In the genomic region with DNA sequence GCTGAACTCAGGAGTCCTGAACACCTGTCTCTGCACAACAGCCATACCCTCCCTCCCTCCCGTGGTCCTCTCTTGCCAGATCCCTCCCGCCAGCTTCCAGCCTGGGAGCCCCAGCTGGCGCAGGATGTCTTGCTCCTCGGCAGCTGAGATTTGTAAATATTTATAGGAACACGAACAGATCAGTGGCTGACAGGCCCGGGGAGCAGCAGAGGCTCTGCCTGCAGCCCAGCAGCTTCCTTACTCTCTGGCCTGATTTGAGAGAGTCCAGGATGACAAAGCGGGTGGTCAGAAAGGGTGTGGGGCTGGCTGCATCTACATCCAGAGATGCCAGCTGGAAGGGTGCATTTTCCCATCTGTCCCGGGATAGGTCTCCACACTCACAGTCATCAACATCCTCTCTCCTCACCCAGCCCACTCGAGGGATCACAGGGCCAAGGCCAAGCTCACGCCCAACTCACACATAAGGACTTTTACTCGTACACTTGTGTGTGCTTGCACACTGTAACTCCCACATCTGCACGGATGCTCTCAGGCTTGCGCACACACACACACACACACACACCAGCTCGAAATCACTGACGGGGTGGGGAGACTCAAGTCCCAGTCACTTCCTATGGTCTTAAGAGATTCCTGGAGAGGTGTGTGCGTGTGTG, we compare ENCODE assay signal across 11 mouse cellular contexts. TPM values are rescaled to one million over a fixed set of nuclear protein-coding genes. Genes with fewer than 3 reads are reported as not detected.
DNase-seq lines count a peak whose midpoint lies in the region; ATAC-seq and TF ChIP-seq lines count a peak whose summit lies in the region.
"Had no signal": no experiment of that assay in that cellular context is flagged by ENCODE, and none has a peak within 500 bp of the region (broad histone marks: within the 10 kb centered on the region; RNA-seq: fewer than 3 reads in every experiment).

No protein-coding gene starts in this region.

- no peak overlapping the region for H3K27ac ChIP-seq in kidney, adult 2 months (ENCODE audit: insufficient read depth, low read depth, low read length)
- peak overlapping the region; percentile 7; the same call in 1 of the 2 replicates for H3K27ac ChIP-seq in forebrain, embryonic 13.5 days
- H3K27ac ChIP-seq in hindbrain, embryonic 16.5 days (ENCODE audit: low read depth, low read length): no peak overlapping the region

- peak; percentile 31 for DNase-seq in kidney, postnatal 10 days
- no peak for DNase-seq in kidney, adult 2 months
- DNase-seq in layer of hippocampus, adult 8-10 months (ENCODE audit: low spot score in 2 of 2): no peak
- no peak for DNase-seq in layer of hippocampus, adult 9-10 months (ENCODE audit: low spot score)
- no peak for DNase-seq in spleen, adult 18-20 months

- no peak overlapping the region for H3K4me3 ChIP-seq in kidney, adult 2 months (ENCODE audit: insufficient read depth, low read depth, low read length)
- no peak overlapping the region for H3K4me3 ChIP-seq in forebrain, embryonic 13.5 days
- H3K4me3 ChIP-seq in hindbrain, embryonic 16.5 days (ENCODE audit: low read length): no peak overlapping the region
- H3K4me3 ChIP-seq in myocyte: no peak overlapping the region

- TF ChIP-seq POLR2A in kidney, adult 2 months (IDR thresholded peaks at IDR 0.05; ENCODE audit: low read depth, low read length): no peak
- no peak for TF ChIP-seq POLR2A in myocyte (IDR thresholded peaks at IDR 0.05; ENCODE audit: insufficient read length, low read depth)

- no peaks in the 10 kb centered on the region for H3K4me1 ChIP-seq in kidney, adult 2 months (ENCODE audit: control insufficient read depth, insufficient read depth, low read length)
- H3K4me1 ChIP-seq in forebrain, embryonic 13.5 days: peaks cover 32% of the 10 kb centered on the region
- H3K4me1 ChIP-seq in hindbrain, embryonic 16.5 days (ENCODE audit: control insufficient read depth, insufficient read depth, low read depth, low read length): peaks cover 5% of the 10 kb centered on the region

- H3K9me3 ChIP-seq in forebrain, embryonic 13.5 days (replicated peaks): no peaks in the 10 kb centered on the region
- H3K9me3 ChIP-seq in hindbrain, embryonic 16.5 days (ENCODE audit: control insufficient read depth, low read length): no peaks in the 10 kb centered on the region
- H3K9me3 ChIP-seq: G1E had no signal

- H3K27me3 ChIP-seq in kidney, adult 2 months (replicated peaks; ENCODE audit: control insufficient read depth, insufficient read depth, low read length): no peaks in the 10 kb centered on the region
- no peaks in the 10 kb centered on the region for H3K27me3 ChIP-seq in forebrain, embryonic 13.5 days
- peaks cover 4% of the 10 kb centered on the region; the same call in 1 of the 2 replicates for H3K27me3 ChIP-seq in hindbrain, embryonic 16.5 days (replicated peaks; ENCODE audit: control insufficient read depth, insufficient read depth, low read length)
- no peaks in the 10 kb centered on the region for H3K27me3 ChIP-seq in myocyte (ENCODE audit: control insufficient read depth, insufficient read depth, insufficient read length)

- no peak for ATAC-seq in forebrain, embryonic 13.5 days
- peak; percentile 30; the same call in 1 of the 2 replicates for ATAC-seq in hindbrain, embryonic 16.5 days

- TF ChIP-seq CTCF in kidney, adult 2 months (conservative IDR thresholded peaks at IDR 0.05; ENCODE audit: insufficient read depth, insufficient read length, low read depth, low read length): no peak

- no peak overlapping the region for H3K4me2 ChIP-seq in forebrain, embryonic 13.5 days
- no peak overlapping the region for H3K4me2 ChIP-seq in hindbrain, embryonic 16.5 days (ENCODE audit: low read length)
- H3K4me2 ChIP-seq in myocyte (ENCODE audit: low read depth): peak overlapping the region; percentile 16

- no peaks in the 10 kb centered on the region for H3K79me2 ChIP-seq in myocyte (ENCODE audit: control insufficient read depth, insufficient read depth)

- no peak overlapping the region for H3ac ChIP-seq in myocyte (ENCODE audit: control insufficient read depth, insufficient read length)

- H3K36me3 ChIP-seq in kidney, adult 2 months (ENCODE audit: control insufficient read depth, insufficient read depth, low read length): no peaks in the 10 kb centered on the region
- H3K36me3 ChIP-seq in forebrain, embryonic 13.5 days (ENCODE audit: poor library complexity, severe bottlenecking): no peaks in the 10 kb centered on the region
- no peaks in the 10 kb centered on the region for H3K36me3 ChIP-seq in hindbrain, embryonic 16.5 days (ENCODE audit: control insufficient read depth, insufficient read depth, low read length)
- no peaks in the 10 kb centered on the region for H3K36me3 ChIP-seq in myocyte (ENCODE audit: control insufficient read depth, insufficient read depth)
- H3K36me3 ChIP-seq: G1E had no signal

- WGBS in kidney, adult 2 months: 61% methylated on average over 16 of the region's 16 CpGs
- WGBS in forebrain, embryonic 13.5 days: 62% methylated on average over 16 of the region's 16 CpGs
- 42% methylated on average over 16 of the region's 16 CpGs for WGBS in hindbrain, embryonic 16.5 days

- H3K9ac ChIP-seq in forebrain, embryonic 13.5 days: 0 out of 2 replicates have a peak overlapping the region, but pooled peaks have one; percentile 23
- H3K9ac ChIP-seq in hindbrain, embryonic 16.5 days (ENCODE audit: low read depth, low read length): no peak overlapping the region

TF ChIP-seq in myocyte, 11 proteins besides CTCF, POLR2A, EP300 and RAD21:
- TF ChIP-seq POLR2AphosphoS2 (IDR thresholded peaks at IDR 0.05; ENCODE audit: insufficient read length, low read depth) (no peak), USF1 (IDR thresholded peaks at IDR 0.05; ENCODE audit: low read depth) (no peak), E2F4 (IDR thresholded peaks at IDR 0.05; ENCODE audit: insufficient read depth) (no peak), MYOD1 (IDR thresholded peaks at IDR 0.05; ENCODE audit: control insufficient read depth in 1 of 3, insufficient read length in 2 of 3, low read depth in 2 of 3) (peak; percentile 50 to 81 (median 73)), TCF3 (IDR thresholded peaks at IDR 0.05; ENCODE audit: insufficient read length, low read depth) (no peak), TCF12 (IDR thresholded peaks at IDR 0.05; ENCODE audit: insufficient read depth, poor library complexity, severe bottlenecking) (no peak), MYOG (IDR thresholded peaks at IDR 0.05; ENCODE audit: control insufficient read depth in 1 of 3, insufficient read depth in 1 of 3, insufficient read length in 2 of 3, low read depth in 2 of 3) (peak in 2 of 3 experiments; percentile 37 to 60), CEBPB (IDR thresholded peaks at IDR 0.05; ENCODE audit: insufficient read depth, poor library complexity, severe bottlenecking) (no peak), MAX (IDR thresholded peaks at IDR 0.05; ENCODE audit: low read depth) (no peak), REST (IDR thresholded peaks at IDR 0.05; ENCODE audit: insufficient read depth, insufficient read length) (no peak), SRF (IDR thresholded peaks at IDR 0.05; ENCODE audit: control insufficient read depth, insufficient read length, low read depth) (no peak)

RNA-seq across cellular contexts. Expression of a gene that starts 10.6 kb away (rescaled TPM):
- polyA plus RNA-seq in kidney, adult 2 months (2012; rRNA removed): 0.38 and 0.39 TPM in 2 replicates
- polyA plus RNA-seq in forebrain, embryonic 13.5 days (2015; fragmentation: Nextera tagmentation; extraction: Ambion mirVana): 1.4 and 1.5 TPM in 2 replicates
- polyA plus RNA-seq in hindbrain, embryonic 16.5 days (2015; fragmentation: Nextera tagmentation; extraction: Ambion mirVana): 9.0 and 9.9 TPM in 2 replicates
- 0.74 TPM for polyA plus RNA-seq in myocyte (2012; fragmentation: generic; extraction: Trizol)
- 10 to 100 TPM; 13.9 to 19.7 (median 16.6) TPM for total RNA-seq in layer of hippocampus, adult 8-10 months (2022)
- total RNA-seq: G1E; monocyte, adult 5-6 weeks had no signal
- polyA plus RNA-seq: G1E; thymus, postnatal 0 days had no signal

RNA-seq across cellular contexts. Expression of a gene that starts 32.2 kb away (rescaled TPM):
- 0.22 and 0.27 TPM in 2 replicates for polyA plus RNA-seq in kidney, adult 2 months (2012; rRNA removed)
- 10.3 and 10.7 TPM in 2 replicates for polyA plus RNA-seq in forebrain, embryonic 13.5 days (2015; fragmentation: Nextera tagmentation; extraction: Ambion mirVana)
- 2.0 and 2.3 TPM in 2 replicates for polyA plus RNA-seq in hindbrain, embryonic 16.5 days (2015; fragmentation: Nextera tagmentation; extraction: Ambion mirVana)
- polyA plus RNA-seq in myocyte (2012; fragmentation: generic; extraction: Trizol): 18.4 TPM
- total RNA-seq in layer of hippocampus, adult 8-10 months (2022): under 1 TPM in 3 of 4 experiments, not detected in 1; 0.14 to 0.29 (median 0.23) TPM
- total RNA-seq: monocyte, adult 5-6 weeks had no signal

RNA-seq across cellular contexts. Expression of a gene that starts 56.4 kb away (rescaled TPM):
- 0.16 and 0.18 TPM in 2 replicates for polyA plus RNA-seq in kidney, adult 2 months (2012; rRNA removed)
- polyA plus RNA-seq in forebrain, embryonic 13.5 days (2015; fragmentation: Nextera tagmentation; extraction: Ambion mirVana): not detected in 2 replicates
- 4.8 and 15.5 TPM in 2 replicates for polyA plus RNA-seq in hindbrain, embryonic 16.5 days (2015; fragmentation: Nextera tagmentation; extraction: Ambion mirVana)
- 0.16 TPM for polyA plus RNA-seq in myocyte (2012; fragmentation: generic; extraction: Trizol)
- total RNA-seq in layer of hippocampus, adult 8-10 months (2022): 1,000 to 10,000 TPM in 2 of 4 experiments, 100 to 1,000 TPM in 2; 331 to 2,605 (median 1,138) TPM
- total RNA-seq: G1E; monocyte, adult 5-6 weeks had no signal
- polyA plus RNA-seq: G1E had no signal
